Mouse (Mus musculus): ENCODE data around the gene Pstk. TPM values are rescaled to one million over a fixed set of nuclear protein-coding genes. Genes with fewer than 3 reads are reported as not detected.
"Not testable (repeated sequence)": the region's sequence is repeated elsewhere in the genome, so short reads cannot be mapped to it uniquely, and the experiment has no call there.

The Pstk gene
- total RNA-seq, 1 experiment from 2014 or later = 10.5 TPM

- peak; percentile 100 for ATAC-seq (ENCODE audit: extremely low read depth, insufficient number of reproducible peaks, low FRiP score, poor library complexity, severe bottlenecking)
These were observed 39.6 kb downstream of the Pstk start, which contains the start of the genes Ikzf5 and Acadsb for GRCm38 (mm10) chr7:131410416-131411058. Gene Ikzf5 (minus strand): TSS chr7:131410521. Gene Acadsb (plus strand): TSS chr7:131410601.

- no peak for ATAC-seq (ENCODE audit: extremely low read depth, insufficient number of reproducible peaks, low FRiP score, poor library complexity, severe bottlenecking)
These were observed 40.4 kb downstream of the Pstk start for GRCm38 (mm10) chr7:131411221-131411940.

DNA sequence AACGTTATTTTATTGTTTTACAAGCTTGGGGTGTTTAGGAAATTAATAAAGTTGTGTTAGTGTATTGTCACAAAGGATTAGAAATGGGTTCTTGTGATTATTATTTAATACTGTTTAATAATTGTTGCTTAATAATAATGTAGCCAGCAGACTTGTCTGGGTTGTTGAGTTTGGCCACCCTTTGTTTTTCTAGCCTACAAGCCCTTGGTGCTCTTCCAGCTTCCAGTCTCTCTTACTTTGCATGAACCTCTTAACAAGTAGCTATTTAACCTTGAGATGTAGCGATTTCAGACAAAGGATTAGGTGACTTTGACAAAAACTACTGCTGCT lies 41.0 kb downstream of the Pstk start:
- no peak for ATAC-seq (ENCODE audit: extremely low read depth, insufficient number of reproducible peaks, low FRiP score, poor library complexity, severe bottlenecking)

GRCm38 (mm10) chr7:131416742-131417141 lies 45.8 kb downstream of the Pstk start:
- ATAC-seq (ENCODE audit: extremely low read depth, insufficient number of reproducible peaks, low FRiP score, poor library complexity, severe bottlenecking) = not testable (repeated sequence)

DNA sequence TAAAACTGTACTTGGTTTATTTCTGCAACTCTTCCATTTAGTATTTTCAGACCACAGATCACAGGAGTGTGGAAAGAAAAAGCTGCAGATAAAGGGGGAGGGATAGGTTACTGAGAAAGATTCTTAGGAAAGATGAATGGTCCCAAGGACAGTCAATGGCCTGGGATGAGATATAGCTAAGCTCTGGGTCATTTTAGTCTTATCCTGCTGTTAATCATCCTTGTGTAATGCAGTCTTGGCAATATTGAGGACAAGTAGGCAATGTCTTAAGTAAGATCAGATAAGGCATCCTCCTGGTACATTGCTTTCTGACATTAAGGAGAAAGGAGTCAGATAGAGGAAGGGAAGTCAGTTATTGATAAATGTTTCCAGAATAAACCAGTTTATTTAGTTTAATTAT lies 46.7 kb downstream of the Pstk start:
- no peak for ATAC-seq (ENCODE audit: extremely low read depth, insufficient number of reproducible peaks, low FRiP score, poor library complexity, severe bottlenecking)

DNA sequence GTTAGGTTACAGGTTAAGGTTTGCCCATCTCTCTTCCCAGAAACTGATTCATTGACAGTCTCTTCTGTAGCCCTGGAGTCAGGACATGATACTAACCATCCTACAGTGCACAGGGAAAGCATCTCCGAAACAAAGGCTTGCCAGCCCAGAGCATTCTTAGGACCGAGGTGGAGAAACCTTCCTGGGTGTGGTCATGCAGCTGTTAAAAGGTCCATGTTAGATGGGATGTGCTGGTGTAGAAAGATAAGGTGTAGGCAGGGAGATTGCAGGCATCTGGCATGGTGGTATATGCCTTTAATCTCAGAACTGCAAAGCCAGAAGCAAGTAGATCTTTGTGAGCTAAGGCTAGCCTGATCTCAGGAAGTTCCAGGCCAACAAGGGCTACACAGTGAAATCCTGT lies 54.0 kb downstream of the Pstk start:
- ATAC-seq (ENCODE audit: extremely low read depth, insufficient number of reproducible peaks, low FRiP score, poor library complexity, severe bottlenecking) = no peak

- ATAC-seq (ENCODE audit: extremely low read depth, insufficient number of reproducible peaks, low FRiP score, poor library complexity, severe bottlenecking) = no peak
These were observed 56.4 kb downstream of the Pstk start for GRCm38 (mm10) chr7:131427331-131427730.

GRCm38 (mm10) chr7:131432244-131432643 lies 61.3 kb downstream of the Pstk start:
- no peak for ATAC-seq (ENCODE audit: extremely low read depth, insufficient number of reproducible peaks, low FRiP score, poor library complexity, severe bottlenecking)

- ATAC-seq (ENCODE audit: extremely low read depth, insufficient number of reproducible peaks, low FRiP score, poor library complexity, severe bottlenecking) = no peak
These were observed 63.3 kb downstream of the Pstk start for GRCm38 (mm10) chr7:131434276-131434675.

- ATAC-seq (ENCODE audit: extremely low read depth, insufficient number of reproducible peaks, low FRiP score, poor library complexity, severe bottlenecking) = no peak
These were observed 66.1 kb downstream of the Pstk start for GRCm38 (mm10) chr7:131437051-131437450.

Other genes with a start within 250 kb of the Pstk start
- gene 4933402N03Rik, start 224.8 kb upstream of the Pstk start, total RNA-seq (2017) = not detected in 2 replicates
- not detected in 2 replicates for gene 5430419D17Rik, start 196.7 kb upstream of the Pstk start, total RNA-seq (2017)
- gene Cuzd1, start 48.8 kb upstream of the Pstk start, total RNA-seq (2017) = not detected in 2 replicates
- gene Fam24b, start 41.6 kb upstream of the Pstk start, total RNA-seq (2017) = not detected in 2 replicates
- not detected in 2 replicates for gene Fam24a, start 37.3 kb upstream of the Pstk start, total RNA-seq (2017)
- 6.6 and 7.2 TPM in 2 replicates for gene 2310057M21Rik, start 8.4 kb upstream of the Pstk start, total RNA-seq (2017)
- gene Ikzf5, start 39.4 kb downstream of the Pstk start, total RNA-seq (2017) = 30.1 and 31.6 TPM in 2 replicates
- 36.5 and 39.2 TPM in 2 replicates for gene Acadsb, start 39.5 kb downstream of the Pstk start, total RNA-seq (2017)
- not detected in 2 replicates for gene Hmx3, start 171.7 kb downstream of the Pstk start, total RNA-seq (2017)
- not detected in 2 replicates for gene Hmx2, start 177.6 kb downstream of the Pstk start, total RNA-seq (2017)
- 51.1 and 52.5 TPM in 2 replicates for gene Bub3, start 189.1 kb downstream of the Pstk start, total RNA-seq (2017)

Measured in neutrophil, adult 5-6 weeks (primary cell).